In the genomic region with DNA sequence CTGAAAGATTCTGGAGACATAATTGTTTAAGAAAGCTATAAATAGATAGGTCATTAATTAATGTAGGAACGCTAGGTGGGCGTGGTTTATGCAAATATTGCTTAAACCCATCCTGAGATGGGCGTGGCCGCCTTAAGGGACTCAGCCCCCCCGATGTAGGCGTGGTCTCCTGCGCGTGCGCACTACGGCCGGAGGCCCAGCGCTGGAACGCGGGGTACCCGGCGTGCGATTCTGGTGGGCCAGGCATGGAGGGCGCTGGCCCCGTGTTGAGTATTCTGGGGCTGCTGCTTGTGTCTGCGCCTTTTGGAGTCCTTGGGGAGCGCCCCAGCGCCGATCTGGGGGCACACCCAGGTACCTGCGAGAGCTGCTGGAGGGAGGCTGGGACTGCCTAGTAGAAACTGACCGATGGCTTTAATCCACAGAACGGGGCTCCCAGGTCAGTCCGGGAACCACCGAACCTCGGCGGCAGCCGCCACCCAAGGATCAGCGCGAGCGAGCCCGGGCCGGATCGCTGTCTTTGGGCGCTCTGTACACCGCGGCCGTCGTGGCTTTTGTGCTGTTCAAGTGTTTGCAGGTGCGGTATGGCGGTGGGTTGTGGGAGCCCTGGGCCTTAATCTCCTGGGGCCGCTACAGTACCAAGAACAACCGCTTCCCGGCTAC, we compare ENCODE assay signal across 8 mouse cellular contexts. TPM values are rescaled to one million over a fixed set of nuclear protein-coding genes. Genes with fewer than 3 reads are reported as not detected.
DNase-seq lines count a peak whose midpoint lies in the region; ATAC-seq lines count a peak whose summit lies in the region.

No protein-coding gene starts in this region.

- peak; percentile 98 for DNase-seq in NIH3T3 (ENCODE audit: low read depth)
- DNase-seq in cerebellum, adult 9-11 months: peak; percentile 96
- DNase-seq in frontal cortex, adult 2 months (ENCODE audit: extremely low spot score in 1 of 2, low spot score in 1 of 2): peak; percentile 93 to 98
- peak; percentile 99 for DNase-seq in hindbrain, embryonic 11.5 days (ENCODE audit: low spot score)
- DNase-seq in layer of hippocampus, postnatal 14 days (ENCODE audit: low spot score in 2 of 2): peak; percentile 97
- peak; percentile 97 for DNase-seq in lung, postnatal 10 days
- peak; percentile 98 for DNase-seq in ovary, postnatal 14 days (ENCODE audit: low spot score)
- DNase-seq in thymus, postnatal 10 days (ENCODE audit: low spot score in 2 of 2): peak; percentile 98 to 99

- WGBS in hindbrain, embryonic 11.5 days: under 1% methylated on average over 47 of the region's 47 CpGs

- no peaks in the 10 kb centered on the region for H3K27me3 ChIP-seq in hindbrain, embryonic 11.5 days (ENCODE audit: control insufficient read depth, insufficient read depth, low read length)

- H3K4me2 ChIP-seq in hindbrain, embryonic 11.5 days (replicated peaks; ENCODE audit: low read depth, low read length): peak overlapping the region; percentile 60

- H3K4me1 ChIP-seq in hindbrain, embryonic 11.5 days (replicated peaks; ENCODE audit: control insufficient read depth, insufficient read depth, low read length): no peaks in the 10 kb centered on the region; the same call in 1 of the 2 replicates

- ATAC-seq in hindbrain, embryonic 11.5 days (ENCODE audit: low FRiP score): peak; percentile 91

- no peaks in the 10 kb centered on the region for H3K9me3 ChIP-seq in hindbrain, embryonic 11.5 days (ENCODE audit: control insufficient read depth, low read length)

- H3K4me3 ChIP-seq in hindbrain, embryonic 11.5 days (ENCODE audit: low read depth, low read length): peak overlapping the region; percentile 64

- H3K27ac ChIP-seq in hindbrain, embryonic 11.5 days (ENCODE audit: low read depth, low read length): peak overlapping the region; percentile 84

- H3K9ac ChIP-seq in hindbrain, embryonic 11.5 days (ENCODE audit: low read depth, low read length): peak overlapping the region; percentile 71

- no peaks in the 10 kb centered on the region for H3K36me3 ChIP-seq in hindbrain, embryonic 11.5 days (ENCODE audit: control insufficient read depth, insufficient read depth, low read length)

RNA-seq across cellular contexts. Expression of gene Ccdc107, which starts 0.6 kb away (rescaled TPM):
- 88.4 and 126 TPM in 2 replicates for polyA plus RNA-seq in frontal cortex, adult 2 months (2012; rRNA removed)
- 49.1 and 55.4 TPM in 2 replicates for polyA plus RNA-seq in hindbrain, embryonic 11.5 days (2014; fragmentation: Nextera tagmentation; extraction: Ambion mirVana)
- total RNA-seq in layer of hippocampus, postnatal 14 days (2021): 10 to 100 TPM; 26.0 to 28.3 TPM

RNA-seq across cellular contexts. Expression of gene Arhgef39, which starts 6.2 kb away (rescaled TPM):
- 1.3 and 1.6 TPM in 2 replicates for polyA plus RNA-seq in frontal cortex, adult 2 months (2012; rRNA removed)
- 34.8 and 37.6 TPM in 2 replicates for polyA plus RNA-seq in hindbrain, embryonic 11.5 days (2014; fragmentation: Nextera tagmentation; extraction: Ambion mirVana)
- 1 to 10 TPM in 1 of 2 experiments, under 1 TPM in 1; 0.74 to 1.2 TPM for total RNA-seq in layer of hippocampus, postnatal 14 days (2021)

RNA-seq across cellular contexts. Expression of gene Sit1, which starts 9.8 kb away (rescaled TPM):
- 0.16 TPM in 1 of 2 replicates, not detected in the other for polyA plus RNA-seq in frontal cortex, adult 2 months (2012; rRNA removed)
- polyA plus RNA-seq in hindbrain, embryonic 11.5 days (2014; fragmentation: Nextera tagmentation; extraction: Ambion mirVana): not detected in 2 replicates
- not detected for total RNA-seq in layer of hippocampus, postnatal 14 days (2021)

RNA-seq across cellular contexts. Expression of gene Car9, which starts 13.4 kb away (rescaled TPM):
- polyA plus RNA-seq in frontal cortex, adult 2 months (2012; rRNA removed): 0.11 and 0.14 TPM in 2 replicates
- 0.64 and 0.79 TPM in 2 replicates for polyA plus RNA-seq in hindbrain, embryonic 11.5 days (2014; fragmentation: Nextera tagmentation; extraction: Ambion mirVana)
- not detected for total RNA-seq in layer of hippocampus, postnatal 14 days (2021)

RNA-seq across cellular contexts. Expression of gene Tpm2, which starts 30.2 kb away (rescaled TPM):
- 11.8 and 15.7 TPM in 2 replicates for polyA plus RNA-seq in frontal cortex, adult 2 months (2012; rRNA removed)
- polyA plus RNA-seq in hindbrain, embryonic 11.5 days (2014; fragmentation: Nextera tagmentation; extraction: Ambion mirVana): 63.7 and 67.2 TPM in 2 replicates
- total RNA-seq in layer of hippocampus, postnatal 14 days (2021): 1 to 10 TPM; 6.2 to 8.1 TPM

Comparison
In these comparisons a context has a peak if more than half of its experiments do, and no peak if none do; other contexts are left out.
1. Peak in every context shown above with its lines: DNase-seq, ATAC-seq, H3K4me3 ChIP-seq and H3K27ac ChIP-seq.
2. RNA of gene Arhgef39, which starts 6.2 kb away (polyA plus RNA-seq): 34.8 to 37.6 TPM in hindbrain, embryonic 11.5 days; 1.3 to 1.6 TPM in frontal cortex, adult 2 months; every median in the first group is over 10 times any median in the second.